Mouse (Mus musculus): Measurements from ENCODE around the gene Rpl14. TPM values are rescaled to one million over a fixed set of nuclear protein-coding genes. Genes with fewer than 3 reads are reported as not detected.
A peak's percentile ranks its signal among the peaks of the same experiment; 100 is the strongest.
"Not testable (repeated sequence)": the region's sequence is repeated elsewhere in the genome, so short reads cannot be mapped to it uniquely, and the experiment has no call there.

The Rpl14 gene
- 523 and 525 TPM in 2 replicates for polyA plus RNA-seq (2014; fragmentation: Nextera tagmentation; extraction: Ambion mirVana)

GRCm38 (mm10) chr9:120570741-120571592 lies at the start of gene Rpl14:
TSS of gene Rpl14 (plus strand) at chr9:120571444.
- ATAC-seq (ENCODE audit: low FRiP score, low TSS enrichment), result peak; percentile 97
- H3K27ac ChIP-seq (replicated peaks; ENCODE audit: low read depth, low read length), result peak within 1 kb of the TSS; percentile 78
- H3K9ac ChIP-seq (replicated peaks; ENCODE audit: low read length), result peak within 1 kb of the TSS; percentile 84

DNA sequence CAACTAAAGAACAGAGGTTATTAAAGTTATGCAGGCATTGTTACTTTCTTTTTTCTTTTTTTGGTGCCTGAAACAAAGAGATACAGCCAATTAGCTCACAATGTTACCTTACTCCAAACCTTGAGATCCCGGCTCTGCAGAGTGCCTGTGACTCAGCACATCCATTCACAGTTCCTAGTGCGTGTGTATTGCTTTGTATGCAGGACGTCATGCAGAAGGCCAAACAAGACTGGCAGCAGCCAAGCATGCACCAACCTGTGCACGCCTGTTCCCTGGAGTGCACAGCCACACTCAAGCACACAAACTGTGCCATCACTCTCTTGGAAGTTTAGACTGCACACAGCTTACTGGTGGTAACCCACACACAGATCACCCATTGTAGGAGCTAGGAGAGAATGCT lies 44.0 kb upstream of the Rpl14 start:
- DNase-seq (no peak), ATAC-seq (ENCODE audit: low FRiP score, low TSS enrichment) (no peak)
- H3K36me3 ChIP-seq (ENCODE audit: control insufficient read depth, insufficient read depth, low read length), result no peaks in the 10 kb centered on the region
- no peak overlapping the region for H3K4me3 ChIP-seq (replicated peaks; ENCODE audit: low read depth, low read length)
- H3K4me1 ChIP-seq (ENCODE audit: control insufficient read depth, insufficient read depth, low read length), result no peaks in the 10 kb centered on the region
- H3K9me3 ChIP-seq (ENCODE audit: control insufficient read depth, low read length), result no peaks in the 10 kb centered on the region
- H3K27me3 ChIP-seq (ENCODE audit: control insufficient read depth, insufficient read depth, low read length), result no peaks in the 10 kb centered on the region
- no peak overlapping the region for H3K9ac ChIP-seq (replicated peaks; ENCODE audit: low read length)
- WGBS, result 75% methylated on average over 4 of the region's 4 CpGs
- H3K4me2 ChIP-seq (ENCODE audit: low read length), result no peak overlapping the region
- H3K27ac ChIP-seq (replicated peaks; ENCODE audit: low read depth, low read length), result no peak overlapping the region

More at GRCm38 (mm10) chr9:120570741-120571592, at the start of gene Rpl14:
- peak within 1 kb of the TSS; percentile 83 for H3K4me2 ChIP-seq (ENCODE audit: low read length)
- H3K4me3 ChIP-seq (replicated peaks; ENCODE audit: low read depth, low read length), result peak within 1 kb of the TSS; percentile 81
- peak; percentile 99 for DNase-seq
- H3K36me3 ChIP-seq (ENCODE audit: control insufficient read depth, insufficient read depth, low read length), result peaks cover 34% of the 10 kb centered on the region
- WGBS, result 4% methylated on average over 42 of the region's 43 CpGs
- no peaks in the 10 kb centered on the region for H3K9me3 ChIP-seq (ENCODE audit: control insufficient read depth, low read length)
- peaks cover 10% of the 10 kb centered on the region; the same call in 1 of the 2 replicates for H3K4me1 ChIP-seq (ENCODE audit: control insufficient read depth, insufficient read depth, low read length)
- no peaks in the 10 kb centered on the region for H3K27me3 ChIP-seq (ENCODE audit: control insufficient read depth, insufficient read depth, low read length)

GRCm38 (mm10) chr9:120527919-120528318 lies 43.3 kb upstream of the Rpl14 start:
- Histone ChIP-seq H3K27ac (replicated peaks; ENCODE audit: low read depth, low read length) (no peak overlapping the region), H3K27me3 (ENCODE audit: control insufficient read depth, insufficient read depth, low read length) (no peaks in the 10 kb centered on the region), H3K4me2 (ENCODE audit: low read length) (no peak overlapping the region), H3K9me3 (ENCODE audit: control insufficient read depth, low read length) (no peaks in the 10 kb centered on the region), H3K4me3 (replicated peaks; ENCODE audit: low read depth, low read length) (no peak overlapping the region), H3K36me3 (ENCODE audit: control insufficient read depth, insufficient read depth, low read length) (no peaks in the 10 kb centered on the region), H3K4me1 (ENCODE audit: control insufficient read depth, insufficient read depth, low read length) (no peaks in the 10 kb centered on the region), H3K9ac (replicated peaks; ENCODE audit: low read length) (no peak overlapping the region)
- DNase-seq (no peak), ATAC-seq (ENCODE audit: low FRiP score, low TSS enrichment) (no peak)
- 92% methylated on average over 8 of the region's 8 CpGs for WGBS

- no peaks in the 10 kb centered on the region for H3K27me3 ChIP-seq (ENCODE audit: control insufficient read depth, insufficient read depth, low read length)
- no peak overlapping the region for H3K9ac ChIP-seq (replicated peaks; ENCODE audit: low read length)
- H3K4me2 ChIP-seq (ENCODE audit: low read length), result no peak overlapping the region
- no peaks in the 10 kb centered on the region for H3K4me1 ChIP-seq (ENCODE audit: control insufficient read depth, insufficient read depth, low read length)
- DNase-seq (no peak), ATAC-seq (ENCODE audit: low FRiP score, low TSS enrichment) (no peak)
- H3K9me3 ChIP-seq (ENCODE audit: control insufficient read depth, low read length), result no peaks in the 10 kb centered on the region
- H3K27ac ChIP-seq (replicated peaks; ENCODE audit: low read depth, low read length), result no peak overlapping the region
- no peaks in the 10 kb centered on the region for H3K36me3 ChIP-seq (ENCODE audit: control insufficient read depth, insufficient read depth, low read length)
- H3K4me3 ChIP-seq (replicated peaks; ENCODE audit: low read depth, low read length), result no peak overlapping the region
- 85% methylated on average over 17 of the region's 17 CpGs for WGBS
These were observed 42.3 kb upstream of the Rpl14 start for GRCm38 (mm10) chr9:120528815-120529510.

DNA sequence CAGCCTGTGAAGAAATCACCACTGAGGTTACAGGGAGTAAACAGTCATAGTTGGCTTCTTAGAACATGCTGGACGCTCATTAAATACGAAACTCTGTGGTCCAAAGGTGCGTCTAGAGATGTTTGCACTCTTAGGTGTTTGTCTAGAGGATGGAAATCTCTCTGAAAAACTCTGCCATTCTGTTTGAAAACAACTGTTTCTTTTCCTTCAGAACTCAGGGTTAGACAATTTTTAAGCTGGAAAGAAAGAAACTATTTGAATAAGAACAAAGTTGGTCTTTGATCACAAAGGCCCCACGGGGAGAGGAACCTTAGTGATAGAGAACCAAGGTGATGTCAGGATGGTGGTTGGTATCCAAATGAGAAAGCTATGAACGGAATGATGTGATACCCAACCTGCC lies 40.8 kb upstream of the Rpl14 start:
- H3K27me3 ChIP-seq (ENCODE audit: control insufficient read depth, insufficient read depth, low read length), result no peaks in the 10 kb centered on the region
- ATAC-seq (ENCODE audit: low FRiP score, low TSS enrichment), result no peak
- H3K27ac ChIP-seq (replicated peaks; ENCODE audit: low read depth, low read length), result no peak overlapping the region
- H3K4me1 ChIP-seq (ENCODE audit: control insufficient read depth, insufficient read depth, low read length), result no peaks in the 10 kb centered on the region
- H3K36me3 ChIP-seq (ENCODE audit: control insufficient read depth, insufficient read depth, low read length), result no peaks in the 10 kb centered on the region
- H3K9ac ChIP-seq (replicated peaks; ENCODE audit: low read length), result no peak overlapping the region
- 90% methylated on average over 5 of the region's 5 CpGs for WGBS
- no peak overlapping the region for H3K4me2 ChIP-seq (ENCODE audit: low read length)
- H3K4me3 ChIP-seq (replicated peaks; ENCODE audit: low read depth, low read length), result no peak overlapping the region
- no peak for DNase-seq
- no peaks in the 10 kb centered on the region for H3K9me3 ChIP-seq (ENCODE audit: control insufficient read depth, low read length)

- H3K27ac ChIP-seq (replicated peaks; ENCODE audit: low read depth, low read length), result no peak overlapping the region
- H3K36me3 ChIP-seq (ENCODE audit: control insufficient read depth, insufficient read depth, low read length), result no peaks in the 10 kb centered on the region
- 87% methylated on average over 6 of the region's 6 CpGs for WGBS
- DNase-seq, result no peak
- no peaks in the 10 kb centered on the region for H3K9me3 ChIP-seq (ENCODE audit: control insufficient read depth, low read length)
- H3K4me1 ChIP-seq (ENCODE audit: control insufficient read depth, insufficient read depth, low read length), result no peaks in the 10 kb centered on the region
- H3K9ac ChIP-seq (replicated peaks; ENCODE audit: low read length), result no peak overlapping the region
- no peak overlapping the region for H3K4me3 ChIP-seq (replicated peaks; ENCODE audit: low read depth, low read length)
- no peaks in the 10 kb centered on the region for H3K27me3 ChIP-seq (ENCODE audit: control insufficient read depth, insufficient read depth, low read length)
- no peak for ATAC-seq (ENCODE audit: low FRiP score, low TSS enrichment)
- H3K4me2 ChIP-seq (ENCODE audit: low read length), result no peak overlapping the region
These were observed 39.2 kb upstream of the Rpl14 start for GRCm38 (mm10) chr9:120532062-120532461.

GRCm38 (mm10) chr9:120532691-120533090 lies 38.6 kb upstream of the Rpl14 start:
- Histone ChIP-seq H3K9me3 (ENCODE audit: control insufficient read depth, low read length) (no peaks in the 10 kb centered on the region), H3K36me3 (ENCODE audit: control insufficient read depth, insufficient read depth, low read length) (no peaks in the 10 kb centered on the region), H3K27me3 (ENCODE audit: control insufficient read depth, insufficient read depth, low read length) (no peaks in the 10 kb centered on the region), H3K27ac (replicated peaks; ENCODE audit: low read depth, low read length) (no peak overlapping the region), H3K9ac (replicated peaks; ENCODE audit: low read length) (no peak overlapping the region), H3K4me1 (ENCODE audit: control insufficient read depth, insufficient read depth, low read length) (no peaks in the 10 kb centered on the region), H3K4me2 (ENCODE audit: low read length) (no peak overlapping the region), H3K4me3 (replicated peaks; ENCODE audit: low read depth, low read length) (no peak overlapping the region)
- no peak for ATAC-seq (ENCODE audit: low FRiP score, low TSS enrichment)
- no peak for DNase-seq
- WGBS, result 89% methylated on average over 6 of the region's 6 CpGs

DNA sequence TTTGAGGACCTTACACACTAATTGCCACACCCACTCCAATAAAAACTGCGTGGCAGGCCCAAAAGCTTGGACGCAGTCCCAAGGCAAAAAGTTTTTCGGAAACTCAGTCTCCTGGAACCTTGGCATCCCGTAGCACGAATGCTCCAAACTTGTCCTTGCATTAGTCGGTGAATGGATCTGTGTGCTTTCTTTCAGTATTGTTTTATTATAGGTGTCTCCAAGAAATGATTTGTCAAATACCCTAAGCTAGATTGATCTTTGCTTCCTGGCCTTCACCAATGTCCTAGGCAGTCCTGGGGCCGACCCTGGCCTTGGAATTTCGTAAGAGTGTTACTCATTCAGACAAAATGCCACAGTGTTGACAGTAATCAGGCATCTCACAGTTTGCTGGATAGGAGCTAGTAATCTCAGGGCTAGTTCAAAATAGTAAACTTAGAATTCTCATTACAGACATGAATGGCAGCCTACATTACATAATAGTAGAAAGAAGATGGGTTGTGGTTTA lies 37.7 kb upstream of the Rpl14 start:
- not testable (repeated sequence) for H3K9ac ChIP-seq (replicated peaks; ENCODE audit: low read length); ATAC-seq (ENCODE audit: low FRiP score, low TSS enrichment); H3K4me3 ChIP-seq (replicated peaks; ENCODE audit: low read depth, low read length); DNase-seq; H3K36me3 ChIP-seq (ENCODE audit: control insufficient read depth, insufficient read depth, low read length); H3K9me3 ChIP-seq (ENCODE audit: control insufficient read depth, low read length); H3K27me3 ChIP-seq (ENCODE audit: control insufficient read depth, insufficient read depth, low read length); H3K4me2 ChIP-seq (ENCODE audit: low read length); H3K4me1 ChIP-seq (ENCODE audit: control insufficient read depth, insufficient read depth, low read length); H3K27ac ChIP-seq (replicated peaks; ENCODE audit: low read depth, low read length)
- 95% methylated on average over 8 of the region's 8 CpGs for WGBS

Measured in midbrain, embryonic 14.5 days (tissue).